Mouse (Mus musculus) heart, embryonic 14.5 days (tissue): ENCODE data around the gene Auh. TPM values are rescaled to one million over a fixed set of nuclear protein-coding genes. Genes with fewer than 3 reads are reported as not detected.

Experiments
- ATAC-seq: fragments of 200-750 bp; cut with Nextera tagmentation; 2 replicates; pipeline ENCODE4 v1.8.0; 2017; ENCODE audit warnings: low read depth, moderate TSS enrichment; ENCODE audit not compliant: insufficient number of reproducible peaks, insufficient read depth, low FRiP score
- H3K27ac ChIP-seq, 2 experiments: fragments of 200-500 bp in 1 of 2; fragments of 300-500 bp in 1 of 2; sonication (generic) in 1 of 2; replicated peaks in 1 of 2; 2 replicates each; pipeline ENCODE4 v1.5.1; 2012 to 2014; ENCODE audit warnings: low read depth in 2 of 2, low read length in 2 of 2, control low read depth in 1 of 2, mild to moderate bottlenecking in 1 of 2, mixed read lengths in 1 of 2; ENCODE audit not compliant: control insufficient read depth in 1 of 2, insufficient read depth in 1 of 2
- H3K27me3 ChIP-seq: fragments of 300-500 bp; sonication (generic); 2 replicates; pipeline ENCODE4 v1.6.1; 2014; ENCODE audit warnings: mild to moderate bottlenecking, low read length, control low read depth; ENCODE audit not compliant: control insufficient read depth, insufficient read depth
- H3K36me3 ChIP-seq: fragments of 300-500 bp; sonication (generic); 2 replicates; pipeline ENCODE4 v1.6.1; 2014; ENCODE audit warnings: mild to moderate bottlenecking, control low read depth, low read length, mixed read lengths; ENCODE audit not compliant: control insufficient read depth, insufficient read depth
- H3K4me1 ChIP-seq, 2 experiments: fragments of 200-500 bp in 1 of 2; fragments of 300-500 bp in 1 of 2; sonication (generic) in 1 of 2; 2 replicates each; pipeline ENCODE4 v1.6.1; 2012 to 2014; ENCODE audit warnings: low read length in 2 of 2, control low read depth in 1 of 2, mixed read lengths in 1 of 2; ENCODE audit not compliant: control insufficient read depth in 2 of 2, insufficient read depth in 2 of 2
- H3K4me2 ChIP-seq: fragments of 300-500 bp; sonication (generic); 2 replicates; pipeline ENCODE4 v1.6.1; 2014; ENCODE audit warnings: mild to moderate bottlenecking, low read length
- H3K4me3 ChIP-seq, 2 experiments: fragments of 200-500 bp in 1 of 2; fragments of 300-500 bp in 1 of 2; sonication (generic) in 1 of 2; 2 replicates each; pipeline ENCODE4 v1.5.1; 2012 to 2014; ENCODE audit warnings: low read length in 2 of 2, mild to moderate bottlenecking in 2 of 2, control low read depth in 1 of 2, low read depth in 1 of 2, moderate library complexity in 1 of 2; ENCODE audit not compliant: control insufficient read depth in 1 of 2, insufficient read depth in 1 of 2
- H3K9ac ChIP-seq: fragments of 300-500 bp; sonication (generic); 2 replicates; pipeline ENCODE4 v1.6.1; 2014; ENCODE audit warnings: mild to moderate bottlenecking, low read length
- H3K9me3 ChIP-seq: fragments of 300-500 bp; sonication (generic); 2 replicates; pipeline ENCODE4 v1.6.1; 2016; ENCODE audit warnings: low read length, control low read depth; ENCODE audit not compliant: control insufficient read depth
- WGBS: fragments of 180-500 bp; shearing (Covaris S2); extraction: QIAGEN DNeasy Blood & Tissue Kit; methylation state at CpG from one replicate; pipeline ENCODE4 v1.1.7; 2014; 5-methylcytosine and 5-hydroxymethylcytosine counted together
- polyA plus RNA-seq: library from polyadenylated mRNA; unstranded; fragments of >200 nt; fragmentation: Nextera tagmentation; extraction: Ambion mirVana; gene quantifications from 2 replicates; pipeline ENCODE4 v1.2.1, GENCODE M21; 2014

The Auh gene
- polyA plus RNA-seq, 1 experiment from 2014 or later = 56.4 TPM

DNA sequence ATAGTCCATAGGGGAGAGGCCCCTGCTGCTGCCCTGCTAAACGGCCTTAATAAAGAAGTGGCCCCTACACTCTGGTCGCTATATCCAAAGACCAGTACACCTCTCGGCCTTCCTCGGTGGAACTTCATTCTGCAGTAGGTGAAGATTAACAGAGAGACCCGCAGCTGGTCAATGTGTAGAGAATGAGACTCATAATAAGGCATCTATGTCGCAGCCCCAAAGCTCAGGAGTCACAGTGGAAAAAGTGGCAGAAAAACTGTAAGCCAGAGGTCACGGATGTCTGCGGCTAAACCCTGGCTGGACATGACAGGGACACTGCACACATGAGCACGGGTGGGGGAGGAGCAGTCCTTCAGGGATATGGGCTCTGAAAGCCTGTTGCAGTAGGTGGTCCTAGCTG, 39.2 kb downstream of the Auh start:
- no peak overlapping the region for H3K27ac ChIP-seq
- no peak for ATAC-seq
- no peaks in the 10 kb centered on the region for H3K27me3 ChIP-seq
- no peaks in the 10 kb centered on the region for H3K9me3 ChIP-seq
- H3K4me3 ChIP-seq = no peak overlapping the region
- peaks cover 3 to 12% of the 10 kb centered on the region in 2 experiments; a peak in 3 of 4 replicates for H3K4me1 ChIP-seq
- no peak overlapping the region for H3K9ac ChIP-seq
- WGBS = 86% methylated on average over 9 of the region's 9 CpGs
- H3K36me3 ChIP-seq = no peaks in the 10 kb centered on the region
- no peak overlapping the region for H3K4me2 ChIP-seq

DNA sequence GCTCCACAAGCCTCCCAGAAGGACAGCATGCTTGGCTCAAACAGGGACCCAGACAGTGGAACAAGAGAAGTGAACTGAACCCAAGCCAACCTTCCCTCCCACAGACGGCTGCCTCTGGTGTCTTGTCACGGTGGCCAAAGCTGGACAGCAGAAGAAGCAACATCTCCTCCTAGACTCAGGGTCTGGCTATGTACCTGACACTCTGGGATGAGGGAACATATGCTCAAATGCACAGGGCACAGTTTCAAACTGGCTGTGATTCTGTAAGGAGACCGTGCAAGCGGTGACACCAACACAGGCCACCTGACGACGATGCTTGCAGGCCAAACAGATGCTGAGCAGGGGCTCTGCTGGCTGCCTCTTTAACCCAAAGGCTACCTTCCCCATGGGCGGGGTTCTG, 42.7 kb downstream of the Auh start:
- Histone ChIP-seq H3K4me3 (no peak overlapping the region), H3K9ac (no peak overlapping the region), H3K4me1 (peaks cover 0 to 5% of the 10 kb centered on the region in 2 experiments; a peak in 2 of 4 replicates), H3K36me3 (no peaks in the 10 kb centered on the region), H3K9me3 (no peaks in the 10 kb centered on the region), H3K27me3 (no peaks in the 10 kb centered on the region), H3K27ac (no peak overlapping the region), H3K4me2 (no peak overlapping the region)
- WGBS = 79% methylated on average over 7 of the region's 7 CpGs
- ATAC-seq = no peak

DNA sequence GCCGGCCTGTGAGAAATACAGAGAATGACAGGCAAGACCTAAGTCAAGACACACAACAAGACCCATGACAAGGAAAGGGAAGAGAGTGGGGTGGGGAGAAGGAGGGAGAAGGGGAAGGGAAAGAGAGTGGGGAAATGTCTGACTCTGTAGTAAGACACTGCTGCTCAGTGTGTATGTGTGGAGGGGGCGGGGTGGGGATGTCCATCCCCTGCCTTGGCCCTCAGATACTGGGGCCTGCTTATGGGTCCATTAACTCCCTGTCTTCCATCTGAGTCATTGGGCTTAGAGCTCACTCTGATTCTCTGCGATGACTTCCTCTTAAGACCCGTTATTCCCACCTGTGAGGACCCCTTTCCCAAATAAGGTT, 45.5 kb downstream of the Auh start:
- Histone ChIP-seq H3K9me3 (no peaks in the 10 kb centered on the region), H3K4me3 (no peak overlapping the region), H3K4me1 (peaks cover 16 to 17% of the 10 kb centered on the region in 2 experiments), H3K36me3 (no peaks in the 10 kb centered on the region), H3K4me2 (no peak overlapping the region), H3K27ac (no peak overlapping the region), H3K9ac (no peak overlapping the region), H3K27me3 (no peaks in the 10 kb centered on the region)
- no peak for ATAC-seq
- WGBS = 68% methylated on average over 4 of the region's 4 CpGs

DNA sequence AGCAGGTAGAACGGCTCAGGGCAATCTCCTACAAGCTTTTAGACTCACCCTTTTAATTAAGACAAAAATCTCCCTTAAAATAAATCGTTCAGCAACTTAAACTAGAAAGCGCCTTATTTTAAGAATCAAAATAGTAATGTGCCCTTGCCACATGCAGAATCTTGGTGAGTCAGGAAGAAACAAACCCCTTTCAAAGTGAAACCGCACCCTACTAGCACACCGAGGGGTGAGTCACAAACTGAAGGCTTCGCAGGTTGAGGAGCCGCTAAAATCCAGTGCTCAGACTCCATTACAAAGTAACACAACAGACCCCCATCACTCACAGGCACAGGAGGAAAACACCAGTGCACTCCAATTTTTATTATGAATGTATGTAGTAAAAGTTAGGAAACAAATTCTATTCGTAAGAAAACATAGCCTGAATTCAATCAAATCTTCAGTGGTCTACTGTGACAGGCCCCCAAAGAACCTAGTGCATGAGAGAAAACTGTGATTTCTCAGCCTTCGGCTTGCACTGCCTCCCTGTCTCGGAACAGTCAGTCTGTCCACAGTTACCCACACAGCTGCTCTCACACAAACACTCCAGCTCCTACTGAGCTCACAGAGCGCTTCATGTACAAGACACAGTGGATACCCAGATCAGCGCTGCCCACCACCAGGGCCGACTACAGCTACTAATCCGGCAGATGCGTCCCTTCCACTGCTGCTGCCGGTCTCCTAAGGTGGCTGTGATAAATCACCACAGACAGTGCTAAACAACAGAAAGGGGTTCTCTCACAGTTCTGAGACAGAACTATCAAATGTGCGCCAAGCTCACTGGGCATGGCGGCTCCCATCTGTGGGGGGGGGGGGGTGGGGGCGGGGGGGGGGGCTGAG, 46.2 kb downstream of the Auh start:
- no peak overlapping the region for H3K4me3 ChIP-seq
- H3K27ac ChIP-seq = no peak overlapping the region
- no peaks in the 10 kb centered on the region for H3K27me3 ChIP-seq
- no peak for ATAC-seq
- H3K9ac ChIP-seq = no peak overlapping the region
- no peaks in the 10 kb centered on the region for H3K9me3 ChIP-seq
- peaks cover 16 to 17% of the 10 kb centered on the region in 2 experiments for H3K4me1 ChIP-seq
- WGBS = 74% methylated on average over 19 of the region's 19 CpGs
- no peaks in the 10 kb centered on the region for H3K36me3 ChIP-seq
- no peak overlapping the region for H3K4me2 ChIP-seq

DNA sequence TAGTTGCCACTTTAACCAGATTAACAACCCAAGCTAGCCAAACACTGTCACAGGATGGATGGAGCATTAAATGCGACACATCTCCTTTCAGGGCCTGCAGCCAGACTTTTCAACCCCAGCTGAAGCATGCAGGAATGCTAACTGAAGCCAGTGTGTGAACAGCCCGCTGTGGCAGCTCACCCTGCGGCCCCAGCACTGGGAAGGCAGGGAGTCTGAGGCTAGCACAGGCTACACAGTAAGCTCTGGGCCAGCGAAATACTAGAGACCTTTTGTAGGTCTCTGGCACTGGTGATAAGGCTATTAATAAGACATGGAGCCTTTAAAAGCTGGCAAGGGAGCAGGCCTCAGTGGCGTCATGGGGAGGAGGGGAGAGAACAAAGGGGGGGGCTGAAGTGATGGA, 49.1 kb downstream of the Auh start:
- no peaks in the 10 kb centered on the region for H3K27me3 ChIP-seq
- no peak overlapping the region for H3K4me3 ChIP-seq
- 0 out of 2 replicates have a peak, but pooled peaks have one; percentile 9 for ATAC-seq
- no peaks in the 10 kb centered on the region for H3K36me3 ChIP-seq
- 0 out of 2 replicates have a peak overlapping the region, but pooled peaks have one; percentile 22 for H3K9ac ChIP-seq
- H3K27ac ChIP-seq = peak overlapping the region; percentile 71 to 80
- 28% methylated on average over 5 of the region's 5 CpGs for WGBS
- peaks cover 18 to 24% of the 10 kb centered on the region in 2 experiments for H3K4me1 ChIP-seq
- H3K4me2 ChIP-seq = no peak overlapping the region
- no peaks in the 10 kb centered on the region for H3K9me3 ChIP-seq

DNA sequence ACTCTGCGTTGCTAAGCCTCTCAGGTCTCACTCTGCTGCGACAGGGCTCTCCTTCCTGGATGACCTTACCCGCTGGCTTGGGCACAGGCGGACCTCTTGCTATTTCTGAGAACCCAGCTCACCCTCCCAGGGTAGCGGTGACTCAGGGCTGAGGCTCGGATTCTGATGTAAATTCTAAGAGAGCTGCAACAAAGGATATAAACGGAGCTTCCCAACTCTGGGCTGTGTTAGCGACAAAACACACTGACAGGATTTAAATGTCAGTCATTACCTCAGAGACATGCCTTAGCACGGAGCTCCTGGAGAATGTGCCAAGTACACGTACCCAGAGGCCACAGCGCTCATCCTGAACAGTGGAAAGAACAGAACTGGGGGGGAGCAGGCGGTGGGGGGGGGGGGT, 49.6 kb downstream of the Auh start:
- H3K36me3 ChIP-seq = no peaks in the 10 kb centered on the region
- H3K9ac ChIP-seq = 0 out of 2 replicates have a peak overlapping the region, but pooled peaks have one; percentile 22
- 0 out of 2 replicates have a peak, but pooled peaks have one; percentile 37 for ATAC-seq
- 29% methylated on average over 12 of the region's 12 CpGs for WGBS
- no peak overlapping the region for H3K4me3 ChIP-seq
- peak overlapping the region; percentile 71 to 80 for H3K27ac ChIP-seq
- H3K9me3 ChIP-seq = no peaks in the 10 kb centered on the region
- H3K4me1 ChIP-seq = peaks cover 20 to 29% of the 10 kb centered on the region in 2 experiments
- H3K27me3 ChIP-seq = no peaks in the 10 kb centered on the region
- H3K4me2 ChIP-seq = peak overlapping the region; percentile 0; the same call in 1 of the 2 replicates

DNA sequence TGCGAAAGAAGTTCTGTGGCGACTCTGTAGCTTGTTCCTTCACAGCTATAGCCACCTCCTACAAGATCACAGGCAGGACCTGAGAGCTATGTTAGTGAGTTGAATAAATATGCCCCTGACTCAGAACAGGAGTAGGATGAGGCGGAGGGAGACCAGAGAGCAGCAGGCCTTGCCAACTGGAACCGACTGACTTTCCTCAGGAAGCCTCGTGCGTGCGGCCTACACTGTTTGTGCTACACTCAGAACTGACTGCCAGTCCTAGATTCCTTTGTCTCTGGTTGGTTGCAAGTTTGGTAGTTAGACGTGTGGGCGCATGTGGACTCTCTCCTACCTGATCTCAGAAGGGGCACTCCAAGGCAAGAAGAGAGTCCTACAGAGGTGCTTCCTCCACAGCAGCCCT, 50.2 kb downstream of the Auh start:
- Histone ChIP-seq H3K27ac (peak overlapping the region in 1 of 2 experiments; percentile 71; a peak in 2 of 4 replicates), H3K9ac (0 out of 2 replicates have a peak overlapping the region, but pooled peaks have one; percentile 1), H3K4me3 (no peak overlapping the region), H3K36me3 (no peaks in the 10 kb centered on the region), H3K9me3 (no peaks in the 10 kb centered on the region), H3K4me2 (no peak overlapping the region), H3K27me3 (no peaks in the 10 kb centered on the region), H3K4me1 (peaks cover 25 to 35% of the 10 kb centered on the region in 2 experiments)
- ATAC-seq = no peak
- 79% methylated on average over 9 of the region's 9 CpGs for WGBS
